Mouse (Mus musculus): ENCODE results near the gene Tomm40. TPM values are rescaled to one million over a fixed set of nuclear protein-coding genes. Genes with fewer than 3 reads are reported as not detected.

The Tomm40 gene
- polyA plus RNA-seq, 1 experiment = 112 TPM

DNA sequence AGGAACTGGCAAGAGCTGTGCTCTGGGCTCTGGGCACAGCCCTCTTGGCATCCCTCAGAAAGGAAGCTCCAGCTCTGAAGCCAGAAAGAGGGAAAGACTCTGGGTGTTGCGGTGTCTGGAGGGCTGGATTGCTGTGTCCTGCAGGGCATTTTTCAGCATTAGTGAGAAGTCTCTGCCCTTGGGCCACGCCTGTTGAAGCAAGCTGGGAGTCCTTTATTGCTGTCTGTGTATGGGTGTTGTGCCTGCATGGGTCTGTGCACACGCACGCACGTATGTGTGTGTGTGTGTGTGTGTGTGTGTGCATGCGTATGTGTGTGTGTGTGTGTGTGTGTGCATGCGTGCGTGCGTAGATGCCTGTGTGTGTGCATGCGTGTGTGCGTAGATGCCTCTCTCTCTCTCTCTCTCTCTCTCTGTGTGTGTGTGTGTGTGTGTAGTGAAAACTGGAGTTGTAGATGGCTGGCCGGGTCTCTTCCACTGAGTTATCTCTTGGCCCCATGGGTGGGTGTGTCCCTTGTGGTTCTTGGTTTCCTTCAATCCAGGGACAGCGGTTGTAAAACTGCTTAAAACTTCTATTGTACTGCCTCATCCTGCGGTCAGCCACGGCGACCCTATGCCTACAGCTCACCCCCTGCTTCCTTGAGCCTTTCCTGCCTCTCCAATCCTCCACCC is 21.3 kb upstream of the Tomm40 start:
- no peak overlapping the region for H3K4me2 ChIP-seq (ENCODE audit: low read depth)
- no peaks in the 10 kb centered on the region for H3K36me3 ChIP-seq (ENCODE audit: control insufficient read depth, insufficient read depth)
- no peak overlapping the region for H3ac ChIP-seq (ENCODE audit: control insufficient read depth, insufficient read length)
- no peak overlapping the region for H3K4me3 ChIP-seq
- H3K27me3 ChIP-seq (ENCODE audit: control insufficient read depth, insufficient read depth, insufficient read length) = no peaks in the 10 kb centered on the region
- H3K79me2 ChIP-seq (ENCODE audit: control insufficient read depth, insufficient read depth) = no peaks in the 10 kb centered on the region
- TF ChIP-seq E2F4 (IDR thresholded peaks at IDR 0.05; ENCODE audit: insufficient read depth) (no peak), SRF (IDR thresholded peaks at IDR 0.05; ENCODE audit: control insufficient read depth, insufficient read length, low read depth) (no peak), CEBPB (IDR thresholded peaks at IDR 0.05; ENCODE audit: insufficient read depth, poor library complexity, severe bottlenecking) (no peak), MYOG (IDR thresholded peaks at IDR 0.05; ENCODE audit: control insufficient read depth in 1 of 3, insufficient read depth in 1 of 3, insufficient read length in 2 of 3, low read depth in 2 of 3) (no peak)

DNA sequence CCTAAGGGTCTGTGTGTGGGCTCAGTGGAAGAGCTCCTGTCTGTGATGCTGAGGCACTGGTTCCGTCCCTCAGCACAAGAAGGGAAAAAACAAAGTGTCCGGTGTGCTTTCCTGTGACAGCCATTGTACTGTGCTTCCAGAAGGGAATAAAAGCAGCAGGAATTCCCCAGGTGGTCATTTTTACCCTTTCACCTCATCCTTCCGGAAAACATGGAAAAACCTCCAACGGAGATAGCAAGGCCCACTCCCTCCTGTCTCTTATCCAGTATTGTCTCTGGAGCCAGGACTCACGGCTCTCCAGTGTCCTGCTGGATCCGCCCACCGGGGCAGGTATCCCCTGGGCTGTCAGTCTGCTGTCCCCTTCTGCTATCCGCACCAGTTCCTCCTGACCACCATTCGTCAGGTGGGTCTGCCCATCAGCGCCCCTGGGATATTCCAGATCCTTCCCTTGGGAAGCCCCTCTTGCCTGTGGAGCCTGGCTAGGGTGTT is 19.0 kb upstream of the Tomm40 start:
- H3K36me3 ChIP-seq (ENCODE audit: control insufficient read depth, insufficient read depth) = no peaks in the 10 kb centered on the region

DNA sequence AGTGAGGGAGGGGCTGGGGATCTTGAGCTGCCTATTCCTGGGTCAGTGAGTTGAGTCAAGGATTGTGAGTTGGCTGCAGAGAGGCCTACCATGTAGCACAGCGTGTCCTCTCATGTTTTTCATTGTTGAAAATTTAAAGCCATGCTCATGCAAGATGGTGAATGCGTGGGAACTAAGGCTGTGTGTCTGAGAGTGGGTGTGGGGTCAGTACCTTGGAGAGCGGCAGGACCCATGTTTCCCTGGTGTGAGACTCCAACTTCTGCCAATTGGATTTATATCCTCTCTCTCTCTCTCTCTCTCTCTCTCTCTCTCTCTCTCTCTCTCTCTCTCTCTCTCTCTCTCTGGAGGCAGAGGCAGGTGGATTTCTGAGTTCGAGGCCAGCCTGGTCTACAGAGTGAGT is 11.3 kb upstream of the Tomm40 start:
- H3K27me3 ChIP-seq (ENCODE audit: control insufficient read depth, insufficient read depth, insufficient read length) = no peaks in the 10 kb centered on the region
- H3K4me3 ChIP-seq = no peak overlapping the region
- TF ChIP-seq CEBPB (IDR thresholded peaks at IDR 0.05; ENCODE audit: insufficient read depth, poor library complexity, severe bottlenecking) = no peak
- peak; percentile 71 for TF ChIP-seq REST (IDR thresholded peaks at IDR 0.05; ENCODE audit: insufficient read depth, insufficient read length)
- H3ac ChIP-seq (ENCODE audit: control insufficient read depth, insufficient read length) = no peak overlapping the region
- H3K79me2 ChIP-seq (ENCODE audit: control insufficient read depth, insufficient read depth) = no peaks in the 10 kb centered on the region
- H3K4me2 ChIP-seq (ENCODE audit: low read depth) = no peak overlapping the region
- H3K36me3 ChIP-seq (ENCODE audit: control insufficient read depth, insufficient read depth) = no peaks in the 10 kb centered on the region

More for the DNA sequence above, 19.0 kb upstream of the Tomm40 start:
- Histone ChIP-seq H3K79me2 (ENCODE audit: control insufficient read depth, insufficient read depth) (no peaks in the 10 kb centered on the region), H3ac (ENCODE audit: control insufficient read depth, insufficient read length) (no peak overlapping the region), H3K4me3 (no peak overlapping the region), H3K27me3 (ENCODE audit: control insufficient read depth, insufficient read depth, insufficient read length) (no peaks in the 10 kb centered on the region), H3K4me2 (ENCODE audit: low read depth) (no peak overlapping the region)
- TF ChIP-seq MYOG (IDR thresholded peaks at IDR 0.05; ENCODE audit: control insufficient read depth in 1 of 3, insufficient read depth in 1 of 3, insufficient read length in 2 of 3, low read depth in 2 of 3) = no peak
- no peak for TF ChIP-seq TCF12 (IDR thresholded peaks at IDR 0.05; ENCODE audit: insufficient read depth, poor library complexity, severe bottlenecking)
- no peak for TF ChIP-seq USF1 (IDR thresholded peaks at IDR 0.05; ENCODE audit: low read depth)
- TF ChIP-seq SRF (IDR thresholded peaks at IDR 0.05; ENCODE audit: control insufficient read depth, insufficient read length, low read depth) = no peak
- TF ChIP-seq CEBPB (IDR thresholded peaks at IDR 0.05; ENCODE audit: insufficient read depth, poor library complexity, severe bottlenecking) = no peak
- TF ChIP-seq POLR2A (IDR thresholded peaks at IDR 0.05; ENCODE audit: insufficient read length, low read depth) = no peak
- TF ChIP-seq MYOD1 (IDR thresholded peaks at IDR 0.05; ENCODE audit: control insufficient read depth in 1 of 3, insufficient read length in 2 of 3, low read depth in 2 of 3) = no peak
- TF ChIP-seq MAX (IDR thresholded peaks at IDR 0.05; ENCODE audit: low read depth) = no peak
- no peak for TF ChIP-seq POLR2AphosphoS2 (IDR thresholded peaks at IDR 0.05; ENCODE audit: insufficient read length, low read depth)
- TF ChIP-seq TCF3 (IDR thresholded peaks at IDR 0.05; ENCODE audit: insufficient read length, low read depth) = no peak
- TF ChIP-seq REST (IDR thresholded peaks at IDR 0.05; ENCODE audit: insufficient read depth, insufficient read length) = no peak
- TF ChIP-seq E2F4 (IDR thresholded peaks at IDR 0.05; ENCODE audit: insufficient read depth) = no peak

DNA sequence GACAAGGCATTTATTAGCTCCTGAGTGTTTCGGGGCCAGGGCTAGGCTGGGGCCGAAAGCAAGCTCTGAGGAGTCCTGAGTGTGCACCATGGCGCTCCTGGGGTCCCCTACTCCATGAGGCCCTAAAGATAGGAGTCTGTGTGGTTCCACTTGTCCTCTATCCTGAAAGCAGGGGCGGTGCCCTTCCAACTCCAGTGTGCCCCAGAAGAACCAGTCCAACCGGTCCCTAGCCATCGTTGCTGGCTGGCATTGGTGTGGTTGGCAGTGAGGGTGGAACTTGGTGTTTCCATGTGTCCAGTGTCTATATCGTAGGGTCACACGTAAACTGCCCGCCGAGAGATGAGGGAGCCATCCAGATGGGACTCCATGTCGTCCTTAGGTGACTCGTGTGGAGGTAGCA is 8.9 kb upstream of the Tomm40 start:
- Histone ChIP-seq H3ac (ENCODE audit: control insufficient read depth, insufficient read length) (no peak overlapping the region), H3K27me3 (ENCODE audit: control insufficient read depth, insufficient read depth, insufficient read length) (no peaks in the 10 kb centered on the region), H3K36me3 (ENCODE audit: control insufficient read depth, insufficient read depth) (no peaks in the 10 kb centered on the region), H3K4me3 (no peak overlapping the region), H3K79me2 (ENCODE audit: control insufficient read depth, insufficient read depth) (no peaks in the 10 kb centered on the region), H3K4me2 (ENCODE audit: low read depth) (no peak overlapping the region)
- TF ChIP-seq MYOD1 (IDR thresholded peaks at IDR 0.05; ENCODE audit: control insufficient read depth in 1 of 3, insufficient read length in 2 of 3, low read depth in 2 of 3) (no peak), TCF3 (IDR thresholded peaks at IDR 0.05; ENCODE audit: insufficient read length, low read depth) (no peak), POLR2A (IDR thresholded peaks at IDR 0.05; ENCODE audit: insufficient read length, low read depth) (no peak), USF1 (IDR thresholded peaks at IDR 0.05; ENCODE audit: low read depth) (no peak), REST (IDR thresholded peaks at IDR 0.05; ENCODE audit: insufficient read depth, insufficient read length) (no peak), MYOG (IDR thresholded peaks at IDR 0.05; ENCODE audit: control insufficient read depth in 1 of 3, insufficient read depth in 1 of 3, insufficient read length in 2 of 3, low read depth in 2 of 3) (no peak), E2F4 (IDR thresholded peaks at IDR 0.05; ENCODE audit: insufficient read depth) (no peak)

DNA sequence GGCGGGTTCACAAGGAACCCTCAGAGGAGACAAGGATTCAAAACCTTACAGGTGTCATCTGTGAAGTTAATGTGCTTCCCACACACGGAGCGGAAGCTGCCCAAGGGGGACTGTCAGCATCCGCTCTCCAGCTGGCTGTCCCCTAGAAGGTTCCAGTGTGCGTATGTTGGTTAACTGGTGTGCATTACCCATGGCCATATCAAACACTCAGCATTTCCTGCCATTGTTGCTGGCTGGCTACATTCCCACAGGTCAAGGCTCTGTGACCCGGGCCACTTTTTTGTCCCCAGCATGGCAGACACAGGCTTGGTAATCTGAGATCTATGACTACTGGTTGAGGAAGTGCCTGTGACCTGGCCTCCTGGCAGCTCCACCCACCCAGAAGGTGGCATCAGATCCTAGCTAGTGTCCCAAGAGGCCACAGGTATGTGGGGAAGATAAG is 7.5 kb upstream of the Tomm40 start:
- Histone ChIP-seq H3K36me3 (ENCODE audit: control insufficient read depth, insufficient read depth) (no peaks in the 10 kb centered on the region), H3ac (ENCODE audit: control insufficient read depth, insufficient read length) (no peak overlapping the region), H3K79me2 (ENCODE audit: control insufficient read depth, insufficient read depth) (no peaks in the 10 kb centered on the region), H3K27me3 (ENCODE audit: control insufficient read depth, insufficient read depth, insufficient read length) (no peaks in the 10 kb centered on the region), H3K4me3 (no peak overlapping the region), H3K4me2 (ENCODE audit: low read depth) (no peak overlapping the region)
- TF ChIP-seq TCF12 (IDR thresholded peaks at IDR 0.05; ENCODE audit: insufficient read depth, poor library complexity, severe bottlenecking) (no peak), TCF3 (IDR thresholded peaks at IDR 0.05; ENCODE audit: insufficient read length, low read depth) (no peak), POLR2AphosphoS2 (IDR thresholded peaks at IDR 0.05; ENCODE audit: insufficient read length, low read depth) (no peak), CEBPB (IDR thresholded peaks at IDR 0.05; ENCODE audit: insufficient read depth, poor library complexity, severe bottlenecking) (no peak), MYOD1 (IDR thresholded peaks at IDR 0.05; ENCODE audit: control insufficient read depth in 1 of 3, insufficient read length in 2 of 3, low read depth in 2 of 3) (no peak), REST (IDR thresholded peaks at IDR 0.05; ENCODE audit: insufficient read depth, insufficient read length) (no peak), MYOG (IDR thresholded peaks at IDR 0.05; ENCODE audit: control insufficient read depth in 1 of 3, insufficient read depth in 1 of 3, insufficient read length in 2 of 3, low read depth in 2 of 3) (no peak), MAX (IDR thresholded peaks at IDR 0.05; ENCODE audit: low read depth) (no peak), USF1 (IDR thresholded peaks at IDR 0.05; ENCODE audit: low read depth) (no peak), SRF (IDR thresholded peaks at IDR 0.05; ENCODE audit: control insufficient read depth, insufficient read length, low read depth) (no peak), POLR2A (IDR thresholded peaks at IDR 0.05; ENCODE audit: insufficient read length, low read depth) (no peak), E2F4 (IDR thresholded peaks at IDR 0.05; ENCODE audit: insufficient read depth) (no peak)

Data from myocyte (in vitro differentiated cells).